Mouse (Mus musculus) myocyte (in vitro differentiated cells): ENCODE results near the gene Enho. TPM values are rescaled to one million over a fixed set of nuclear protein-coding genes. Genes with fewer than 3 reads are reported as not detected.

Experiments used
- H3K27me3 ChIP-seq: one replicate; pipeline ENCODE4 v1.6.1; 2011; ENCODE audit not compliant: control insufficient read depth, insufficient read depth, insufficient read length
- H3K36me3 ChIP-seq: one replicate; pipeline ENCODE4 v1.6.1; 2011; ENCODE audit not compliant: control insufficient read depth, insufficient read depth
- H3K4me2 ChIP-seq: one replicate; pipeline ENCODE4 v1.6.1; 2011; ENCODE audit warnings: low read depth, control low read depth
- H3K4me3 ChIP-seq: one replicate; pipeline ENCODE4 v1.5.1; 2011; ENCODE audit warnings: mild to moderate bottlenecking, control low read depth, moderate library complexity
- H3K79me2 ChIP-seq: one replicate; pipeline ENCODE4 v1.6.1; 2011; ENCODE audit not compliant: control insufficient read depth, insufficient read depth
- H3ac ChIP-seq: one replicate; pipeline ENCODE4 v1.6.1; 2011; ENCODE audit not compliant: control insufficient read depth, insufficient read length
- CEBPB ChIP-seq: IDR thresholded peaks from 2 replicates; pipeline ENCODE4 v1.6.1; 2011; ENCODE audit warnings: mild to moderate bottlenecking, moderate library complexity; ENCODE audit not compliant: poor library complexity, insufficient read depth, severe bottlenecking
- E2F4 ChIP-seq: IDR thresholded peaks from one replicate; pipeline ENCODE4 v1.6.1; 2011; ENCODE audit warnings: mild to moderate bottlenecking, control low read depth, moderate library complexity; ENCODE audit not compliant: insufficient read depth
- MAX ChIP-seq: IDR thresholded peaks from one replicate; pipeline ENCODE4 v1.6.1; 2011; ENCODE audit warnings: low read depth, mild to moderate bottlenecking, control low read depth
- MYOD1 ChIP-seq, 3 experiments: IDR thresholded peaks; one replicate each; pipeline ENCODE4 v1.6.1; 2011; ENCODE audit warnings: control low read depth in 2 of 3, low read depth in 2 of 3, mild to moderate bottlenecking in 2 of 3, moderate library complexity in 1 of 3; ENCODE audit not compliant: insufficient read length in 2 of 3, control insufficient read depth in 1 of 3
- MYOG ChIP-seq, 3 experiments: IDR thresholded peaks; one replicate each; pipeline ENCODE4 v1.6.1; 2011; ENCODE audit warnings: control low read depth in 2 of 3, low read depth in 2 of 3, mild to moderate bottlenecking in 2 of 3; ENCODE audit not compliant: insufficient read length in 2 of 3, control insufficient read depth in 1 of 3, insufficient read depth in 1 of 3
- POLR2A ChIP-seq: IDR thresholded peaks from one replicate; pipeline ENCODE4 v1.6.1; 2011; ENCODE audit warnings: low read depth, mild to moderate bottlenecking, control low read depth, moderate library complexity; ENCODE audit not compliant: insufficient read length
- POLR2AphosphoS2 ChIP-seq: IDR thresholded peaks from one replicate; pipeline ENCODE4 v1.6.1; 2011; ENCODE audit warnings: low read depth, control low read depth; ENCODE audit not compliant: insufficient read length
- REST ChIP-seq: IDR thresholded peaks from one replicate; pipeline ENCODE4 v1.6.1; 2011; ENCODE audit warnings: mild to moderate bottlenecking, control low read depth, moderate library complexity; ENCODE audit not compliant: insufficient read depth, insufficient read length
- SRF ChIP-seq: IDR thresholded peaks from one replicate; pipeline ENCODE4 v1.6.1; 2011; ENCODE audit warnings: low read depth; ENCODE audit not compliant: control insufficient read depth, insufficient read length
- TCF12 ChIP-seq: IDR thresholded peaks from one replicate; pipeline ENCODE4 v1.6.1; 2011; ENCODE audit warnings: mild to moderate bottlenecking, control low read depth; ENCODE audit not compliant: poor library complexity, insufficient read depth, severe bottlenecking
- TCF3 ChIP-seq: IDR thresholded peaks from one replicate; pipeline ENCODE4 v1.6.1; 2011; ENCODE audit warnings: low read depth, control low read depth; ENCODE audit not compliant: insufficient read length
- USF1 ChIP-seq: IDR thresholded peaks from one replicate; pipeline ENCODE4 v1.6.1; 2011; ENCODE audit warnings: low read depth, mild to moderate bottlenecking, control low read depth, moderate library complexity
- polyA plus RNA-seq: library from polyadenylated mRNA; unstranded; fragments of >200 nt; fragmentation: generic; extraction: Trizol; gene quantifications from one replicate; pipeline ENCODE4 v1.2.1, GENCODE M21; 2012; ENCODE audit warnings: missing spikeins

Enho gene
- polyA plus RNA-seq, 1 experiment, result 8.2 TPM

GRCm38 (mm10) chr4:41681947-41682346 lies 41.8 kb upstream of the Enho start:
- Histone ChIP-seq H3K4me3 (no peak overlapping the region), H3K4me2 (no peak overlapping the region), H3K27me3 (peaks cover 48% of the 10 kb centered on the region), H3ac (no peak overlapping the region), H3K36me3 (no peaks in the 10 kb centered on the region), H3K79me2 (no peaks in the 10 kb centered on the region)
- TF ChIP-seq MYOG (IDR thresholded peaks at IDR 0.05; ENCODE audit: control insufficient read depth in 1 of 3, insufficient read depth in 1 of 3, insufficient read length in 2 of 3, low read depth in 2 of 3) (no peak), E2F4 (no peak), TCF3 (no peak), REST (no peak), USF1 (no peak), TCF12 (no peak), MAX (no peak), POLR2A (no peak), SRF (no peak)

GRCm38 (mm10) chr4:41681176-41681575 lies 41.1 kb upstream of the Enho start:
- H3ac ChIP-seq, result no peak overlapping the region
- H3K27me3 ChIP-seq, result peaks cover 56% of the 10 kb centered on the region
- H3K4me2 ChIP-seq, result no peak overlapping the region
- H3K79me2 ChIP-seq, result no peaks in the 10 kb centered on the region
- no peak overlapping the region for H3K4me3 ChIP-seq
- TF ChIP-seq MYOD1 (IDR thresholded peaks at IDR 0.05; ENCODE audit: control insufficient read depth in 1 of 3, insufficient read length in 2 of 3, low read depth in 2 of 3), result no peak
- TF ChIP-seq MAX, result no peak
- no peak for TF ChIP-seq E2F4
- no peak for TF ChIP-seq POLR2AphosphoS2
- H3K36me3 ChIP-seq, result no peaks in the 10 kb centered on the region

- Histone ChIP-seq H3K4me3 (no peak overlapping the region), H3K4me2 (no peak overlapping the region), H3K79me2 (no peaks in the 10 kb centered on the region), H3ac (no peak overlapping the region), H3K36me3 (no peaks in the 10 kb centered on the region), H3K27me3 (peaks cover 70% of the 10 kb centered on the region)
- TF ChIP-seq SRF (no peak), E2F4 (no peak), MYOG (IDR thresholded peaks at IDR 0.05; ENCODE audit: control insufficient read depth in 1 of 3, insufficient read depth in 1 of 3, insufficient read length in 2 of 3, low read depth in 2 of 3) (no peak), MAX (no peak), TCF12 (no peak), CEBPB (no peak), POLR2AphosphoS2 (no peak), REST (no peak), MYOD1 (IDR thresholded peaks at IDR 0.05; ENCODE audit: control insufficient read depth in 1 of 3, insufficient read length in 2 of 3, low read depth in 2 of 3) (no peak), POLR2A (no peak), USF1 (no peak)
Measured at GRCm38 (mm10) chr4:41679291-41679690, 39.2 kb upstream of the Enho start.

- Histone ChIP-seq H3K79me2 (no peaks in the 10 kb centered on the region), H3K4me2 (no peak overlapping the region), H3ac (no peak overlapping the region), H3K36me3 (no peaks in the 10 kb centered on the region), H3K4me3 (no peak overlapping the region), H3K27me3 (peaks cover 74% of the 10 kb centered on the region)
- no peak for TF ChIP-seq POLR2AphosphoS2
Measured at GRCm38 (mm10) chr4:41678863-41679262, 38.7 kb upstream of the Enho start.

GRCm38 (mm10) chr4:41677006-41677629 lies 37.0 kb upstream of the Enho start:
- Histone ChIP-seq H3K27me3 (peaks cover 83% of the 10 kb centered on the region), H3K4me3 (no peak overlapping the region), H3K36me3 (no peaks in the 10 kb centered on the region), H3K4me2 (no peak overlapping the region), H3ac (no peak overlapping the region), H3K79me2 (no peaks in the 10 kb centered on the region)
- TF ChIP-seq TCF3 (no peak), POLR2A (no peak), MYOG (IDR thresholded peaks at IDR 0.05; ENCODE audit: control insufficient read depth in 1 of 3, insufficient read depth in 1 of 3, insufficient read length in 2 of 3, low read depth in 2 of 3) (no peak), CEBPB (no peak), MYOD1 (IDR thresholded peaks at IDR 0.05; ENCODE audit: control insufficient read depth in 1 of 3, insufficient read length in 2 of 3, low read depth in 2 of 3) (no peak), POLR2AphosphoS2 (no peak), TCF12 (no peak), SRF (no peak), MAX (no peak), USF1 (no peak), E2F4 (no peak), REST (no peak)
